Comparison of ENCODE assay signal across 16 mouse cellular contexts in the genomic region with DNA sequence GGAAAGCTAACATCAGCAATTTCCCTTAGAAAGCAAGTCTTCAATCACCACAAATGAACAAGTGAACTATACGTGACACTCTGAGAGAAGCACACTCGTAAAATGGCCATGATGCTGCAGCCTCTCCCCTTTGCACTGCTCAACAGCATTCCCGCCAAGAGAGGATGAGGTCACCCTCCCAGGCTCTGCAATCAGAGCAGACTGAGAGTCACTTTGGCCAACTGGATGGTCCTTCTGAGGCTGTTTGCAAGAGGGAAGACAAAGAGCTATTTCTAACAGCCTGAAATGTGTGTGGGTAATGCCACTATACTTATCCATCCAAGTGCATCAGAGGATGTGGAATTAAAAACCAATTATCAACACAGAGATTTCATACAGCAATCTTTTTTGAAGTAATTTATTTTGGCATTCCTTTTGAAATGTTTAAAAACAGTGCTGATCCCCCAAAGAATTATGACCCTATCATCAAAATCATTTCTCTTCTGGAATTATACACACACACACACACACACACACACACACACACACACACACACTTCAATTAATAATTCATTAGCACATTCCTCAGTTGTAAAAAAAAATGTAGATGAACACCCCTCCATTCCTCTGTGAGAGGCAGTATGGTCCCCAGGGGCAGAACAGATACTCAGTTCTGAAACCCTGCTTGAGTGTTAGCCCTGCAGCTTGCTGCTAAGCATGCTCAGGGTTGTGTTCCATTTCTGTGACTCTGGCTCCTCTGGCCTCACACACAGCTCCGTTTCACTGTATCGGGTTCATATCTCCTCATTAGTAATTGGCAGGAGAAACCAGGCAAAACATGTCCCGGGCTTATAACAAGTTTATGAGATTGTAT.
DNase-seq lines count a peak whose midpoint lies in the region; ATAC-seq and TF ChIP-seq lines count a peak whose summit lies in the region.
"Had no signal": no experiment of that assay in that cellular context is flagged by ENCODE, and none has a peak within 500 bp of the region (broad histone marks: within the 10 kb centered on the region; RNA-seq: fewer than 3 reads in every experiment).

No protein-coding gene starts in this region.

- no peaks in the 10 kb centered on the region for H3K27me3 ChIP-seq in lung, postnatal 0 days (replicated peaks; ENCODE audit: insufficient read depth, low read length)
- no peaks in the 10 kb centered on the region for H3K27me3 ChIP-seq in forebrain, embryonic 14.5 days (replicated peaks; ENCODE audit: control insufficient read depth, insufficient read depth, low read length)
- H3K27me3 ChIP-seq: embryonic facial prominence, embryonic 15.5 days; hindbrain, embryonic 13.5 days; Patski had no signal

- TF ChIP-seq POLR2A in lung, adult 2 months (IDR thresholded peaks at IDR 0.05; ENCODE audit: borderline replicate concordance, extremely low read depth, low read depth, low read length): no peak

- H3K36me3 ChIP-seq in lung, postnatal 0 days (ENCODE audit: insufficient read depth, low read length): no peaks in the 10 kb centered on the region
- H3K36me3 ChIP-seq in forebrain, embryonic 14.5 days (ENCODE audit: control insufficient read depth, insufficient read depth, low read length): no peaks in the 10 kb centered on the region
- H3K36me3 ChIP-seq: embryonic facial prominence, embryonic 15.5 days; hindbrain, embryonic 13.5 days had no signal

- no peak overlapping the region for H3K4me3 ChIP-seq in lung, postnatal 0 days (ENCODE audit: low read depth, low read length)
- H3K4me3 ChIP-seq in lung, adult 2 months (replicated peaks; ENCODE audit: extremely low read depth, low read depth, low read length): no peak overlapping the region
- no peak overlapping the region for H3K4me3 ChIP-seq in forebrain, embryonic 14.5 days (ENCODE audit: low read depth, low read length)
- H3K4me3 ChIP-seq: embryonic facial prominence, embryonic 15.5 days; hindbrain, embryonic 13.5 days; left cerebral cortex, adult 2 months had no signal

- TF ChIP-seq CTCF in lung, postnatal 0 days (IDR thresholded peaks at IDR 0.05): no peak
- TF ChIP-seq CTCF in lung, adult 2 months (IDR thresholded peaks at IDR 0.05; ENCODE audit: insufficient read depth, low read length): no peak

- no peak overlapping the region for H3K4me2 ChIP-seq in lung, postnatal 0 days (replicated peaks; ENCODE audit: low read depth, low read length)
- no peak overlapping the region for H3K4me2 ChIP-seq in forebrain, embryonic 14.5 days (ENCODE audit: low read length)
- H3K4me2 ChIP-seq: embryonic facial prominence, embryonic 15.5 days; hindbrain, embryonic 13.5 days had no signal

- no peak overlapping the region for H3K9ac ChIP-seq in lung, postnatal 0 days (replicated peaks; ENCODE audit: low read depth)
- no peak overlapping the region for H3K9ac ChIP-seq in forebrain, embryonic 14.5 days (ENCODE audit: low read length)
- H3K9ac ChIP-seq: embryonic facial prominence, embryonic 15.5 days; hindbrain, embryonic 13.5 days; liver, postnatal 0 days had no signal

- no peak overlapping the region for H3K27ac ChIP-seq in lung, postnatal 0 days (ENCODE audit: low read length)
- H3K27ac ChIP-seq in forebrain, embryonic 14.5 days (ENCODE audit: low read depth, low read length): 0 out of 2 replicates have a peak overlapping the region, but pooled peaks have one; percentile 14
- H3K27ac ChIP-seq: embryonic facial prominence, embryonic 15.5 days; hindbrain, embryonic 13.5 days; left cerebral cortex, adult 2 months had no signal

- WGBS in lung, postnatal 0 days: 38% methylated on average over 6 of the region's 6 CpGs
- WGBS in lung, adult 2 months: 50% methylated on average over 6 of the region's 6 CpGs
- WGBS in forebrain, embryonic 14.5 days: 37% methylated on average over 6 of the region's 6 CpGs

- intact Hi-C loops in heart, postnatal 10 days (cut with DNase I): no loop called here
- intact Hi-C loops in heart, postnatal 25 days (cut with DNase I): no loop called here

- no peaks in the 10 kb centered on the region for H3K4me1 ChIP-seq in lung, postnatal 0 days (ENCODE audit: insufficient read depth, low read depth, low read length)
- H3K4me1 ChIP-seq in lung, adult 2 months (ENCODE audit: control insufficient read depth, insufficient read depth, low read length): no peaks in the 10 kb centered on the region
- no peaks in the 10 kb centered on the region for H3K4me1 ChIP-seq in forebrain, embryonic 14.5 days (ENCODE audit: control insufficient read depth, insufficient read depth, low read length)
- H3K4me1 ChIP-seq: embryonic facial prominence, embryonic 15.5 days; hindbrain, embryonic 13.5 days had no signal

- DNase-seq in heart, postnatal 10 days: peak; percentile 23
- DNase-seq in heart, postnatal 25 days (ENCODE audit: low spot score): no peak
- peak; percentile 19 for DNase-seq in lung, postnatal 0 days (ENCODE audit: low spot score)
- DNase-seq in lung, adult 2 months: no peak
- peak; percentile 67 for DNase-seq in forebrain, embryonic 14.5 days (ENCODE audit: low spot score)
- peak; percentile 14 for DNase-seq in retina, postnatal 7 days (ENCODE audit: low read depth, low spot score)
- DNase-seq in adipocyte (ENCODE audit: low spot score): no peak
- no peak for DNase-seq in liver
- DNase-seq: adrenal gland, postnatal 14 days; cerebellum, adult 11 months; liver, postnatal 0 days; spleen, adult 18-20 months had no signal

- no peaks in the 10 kb centered on the region for H3K9me3 ChIP-seq in lung, postnatal 0 days (ENCODE audit: low read length)
- no peaks in the 10 kb centered on the region for H3K9me3 ChIP-seq in forebrain, embryonic 14.5 days (replicated peaks; ENCODE audit: control insufficient read depth, low read length)
- H3K9me3 ChIP-seq: embryonic facial prominence, embryonic 15.5 days; hindbrain, embryonic 13.5 days had no signal

- TF ChIP-seq EP300 in lung, postnatal 0 days (IDR thresholded peaks at IDR 0.05): no peak

- ATAC-seq in lung, postnatal 0 days: peak; percentile 44; the same call in 1 of the 2 replicates
- peak; percentile 82; the same call in 1 of the 2 replicates for ATAC-seq in forebrain, embryonic 14.5 days
- ATAC-seq: liver, postnatal 0 days; Patski had no signal

Comparison
In these comparisons a context has a peak if more than half of its experiments do, and no peak if none do; other contexts are left out.
1. DNase-seq: peak in heart, postnatal 10 days (2 of 2), lung, postnatal 0 days (single experiment), forebrain, embryonic 14.5 days (single experiment) and retina, postnatal 7 days (single experiment); none in heart, postnatal 25 days (single experiment), lung, adult 2 months (single experiment), adipocyte (single experiment) and liver (single experiment).